Mouse (Mus musculus) megakaryocyte, embryonic 14.5 days (primary cell): ENCODE results near the gene Ern1.

Experiments
- FLI1 ChIP-seq: IDR thresholded peaks from 2 replicates; pipeline ENCODE4 v1.6.1; 2012; ENCODE audit warnings: low read length, inconsistent platforms, mixed read lengths
- GATA1 ChIP-seq: IDR thresholded peaks from 3 replicates; pipeline ENCODE4 v1.6.1; 2012; ENCODE audit warnings: mixed read lengths, low read length, inconsistent platforms, borderline replicate concordance

- TF ChIP-seq GATA1 (no peak), FLI1 (no peak)
Observed at GRCm38 (mm10) chr11:106479619-106480529, 7.8 kb downstream of the Ern1 start.
